Mouse (Mus musculus) limb, embryonic 14.5 days (tissue): ENCODE data around the gene Evx1. TPM values are rescaled to one million over a fixed set of nuclear protein-coding genes. Genes with fewer than 3 reads are reported as not detected.
A peak's percentile ranks its signal among the peaks of the same experiment; 100 is the strongest.

ENCODE experiments used
- ATAC-seq: fragments of 200-750 bp; cut with Nextera tagmentation; 2 replicates; pipeline ENCODE4 v1.8.0; 2017; ENCODE audit warnings: low read depth, moderate number of reproducible peaks, moderate TSS enrichment; ENCODE audit not compliant: low FRiP score
- DNase-seq: peaks from one replicate; pipeline ENCODE4 v3.0.0-alpha.2; 2015; ENCODE audit warnings: low spot score
- H3K27ac ChIP-seq: fragments of 300-500 bp; sonication (generic); replicated peaks from 2 replicates; pipeline ENCODE4 v1.5.1; 2014; ENCODE audit warnings: low read depth, mild to moderate bottlenecking, low read length, moderate library complexity, mixed read lengths
- H3K27me3 ChIP-seq: fragments of 300-500 bp; sonication (generic); 2 replicates; pipeline ENCODE4 v1.6.1; 2014; ENCODE audit warnings: low read length, mixed read lengths; ENCODE audit not compliant: control insufficient read depth, insufficient read depth
- H3K36me3 ChIP-seq: fragments of 300-500 bp; sonication (generic); 2 replicates; pipeline ENCODE4 v1.6.1; 2014; ENCODE audit warnings: mild to moderate bottlenecking, low read length, moderate library complexity, mixed read lengths; ENCODE audit not compliant: control insufficient read depth, insufficient read depth
- H3K4me1 ChIP-seq: fragments of 300-500 bp; sonication (generic); 2 replicates; pipeline ENCODE4 v1.6.1; 2014; ENCODE audit warnings: antibody characterized with exemption, low read length, mixed read lengths; ENCODE audit not compliant: control insufficient read depth, insufficient read depth
- H3K4me2 ChIP-seq: fragments of 300-500 bp; sonication (generic); replicated peaks from 2 replicates; pipeline ENCODE4 v1.6.1; 2014; ENCODE audit warnings: low read depth, mild to moderate bottlenecking, low read length, moderate library complexity; ENCODE audit not compliant: severe bottlenecking
- H3K4me3 ChIP-seq: fragments of 300-500 bp; sonication (generic); replicated peaks from 2 replicates; pipeline ENCODE4 v1.5.1; 2014; ENCODE audit warnings: low read length
- H3K9ac ChIP-seq: fragments of 300-500 bp; sonication (generic); 2 replicates; pipeline ENCODE4 v1.6.1; 2014; ENCODE audit warnings: mild to moderate bottlenecking, low read depth, low read length, moderate library complexity; ENCODE audit not compliant: severe bottlenecking
- H3K9me3 ChIP-seq: fragments of 300-500 bp; sonication (generic); 2 replicates; pipeline ENCODE4 v1.6.1; 2016; ENCODE audit warnings: low read length; ENCODE audit not compliant: control insufficient read depth
- POLR2A ChIP-seq: fragments of 200-500 bp; IDR thresholded peaks from 2 replicates; pipeline ENCODE4 v1.8.0; 2012; ENCODE audit warnings: inconsistent platforms, mild to moderate bottlenecking, moderate library complexity, borderline replicate concordance; ENCODE audit not compliant: insufficient read depth, insufficient read length; ENCODE audit errors: extremely low read depth
- WGBS: fragments of 180-500 bp; shearing (Covaris S2); extraction: QIAGEN DNeasy Blood & Tissue Kit; methylation state at CpG from one replicate; pipeline ENCODE4 v1.1.7; 2014; 5-methylcytosine and 5-hydroxymethylcytosine counted together
- polyA plus RNA-seq, 2 experiments: library from polyadenylated mRNA; depleted of rRNA in 1 of 2; stranded (reverse) in 1 of 2; unstranded in 1 of 2; fragments of >200 nt; fragmentation: Nextera tagmentation in 1 of 2; extraction: Ambion mirVana in 1 of 2; gene quantifications; 2 replicates each; pipeline versions ENCODE4 v1.2.1 to v1.2.3; 2012 to 2014

Gene Evx1
- polyA plus RNA-seq, 2 experiments: 0.18 to 0.64 TPM

- 69% methylated on average over 4 of the region's 4 CpGs for WGBS
These were observed 12.5 kb upstream of the Evx1 start for GRCm38 (mm10) chr6:52300806-52301205.

GRCm38 (mm10) chr6:52303426-52303825 lies 9.9 kb upstream of the Evx1 start:
- 50% methylated on average over 3 of the region's 3 CpGs for WGBS
- Histone ChIP-seq H3K27me3 (peaks cover 17% of the 10 kb centered on the region), H3K36me3 (no peaks in the 10 kb centered on the region), H3K27ac (no peak overlapping the region), H3K9ac (no peak overlapping the region), H3K9me3 (no peaks in the 10 kb centered on the region), H3K4me1 (peaks cover 8% of the 10 kb centered on the region; the same call in 1 of the 2 replicates), H3K4me2 (no peak overlapping the region), H3K4me3 (no peak overlapping the region)
- DNase-seq (no peak), ATAC-seq (no peak)
- TF ChIP-seq POLR2A: no peak

More at GRCm38 (mm10) chr6:52300806-52301205, 12.5 kb upstream of the Evx1 start:
- H3K36me3 ChIP-seq: no peaks in the 10 kb centered on the region
- peaks cover 3% of the 10 kb centered on the region; the same call in 1 of the 2 replicates for H3K4me1 ChIP-seq
- DNase-seq: no peak
- H3K4me3 ChIP-seq: no peak overlapping the region
- no peak overlapping the region for H3K9ac ChIP-seq
- no peak overlapping the region for H3K4me2 ChIP-seq
- H3K9me3 ChIP-seq: no peaks in the 10 kb centered on the region
- H3K27me3 ChIP-seq: peaks cover 4% of the 10 kb centered on the region
- TF ChIP-seq POLR2A: no peak
- H3K27ac ChIP-seq: no peak overlapping the region
- ATAC-seq: no peak

- H3K9ac ChIP-seq: peak overlapping the region; percentile 54
- peaks cover 11% of the 10 kb centered on the region; the same call in 1 of the 2 replicates for H3K4me1 ChIP-seq
- no peaks in the 10 kb centered on the region for H3K36me3 ChIP-seq
- TF ChIP-seq POLR2A: no peak
- WGBS: under 1% methylated on average over 29 of the region's 30 CpGs
- H3K27me3 ChIP-seq: peaks cover 40% of the 10 kb centered on the region
- DNase-seq (peak; percentile 58), ATAC-seq (peak; percentile 80)
- peak overlapping the region; percentile 48 for H3K4me3 ChIP-seq
- H3K4me2 ChIP-seq: peak overlapping the region; percentile 85
- no peaks in the 10 kb centered on the region for H3K9me3 ChIP-seq
- H3K27ac ChIP-seq: no peak overlapping the region
These were observed 7.4 kb upstream of the Evx1 start for GRCm38 (mm10) chr6:52305877-52306389.

DNA sequence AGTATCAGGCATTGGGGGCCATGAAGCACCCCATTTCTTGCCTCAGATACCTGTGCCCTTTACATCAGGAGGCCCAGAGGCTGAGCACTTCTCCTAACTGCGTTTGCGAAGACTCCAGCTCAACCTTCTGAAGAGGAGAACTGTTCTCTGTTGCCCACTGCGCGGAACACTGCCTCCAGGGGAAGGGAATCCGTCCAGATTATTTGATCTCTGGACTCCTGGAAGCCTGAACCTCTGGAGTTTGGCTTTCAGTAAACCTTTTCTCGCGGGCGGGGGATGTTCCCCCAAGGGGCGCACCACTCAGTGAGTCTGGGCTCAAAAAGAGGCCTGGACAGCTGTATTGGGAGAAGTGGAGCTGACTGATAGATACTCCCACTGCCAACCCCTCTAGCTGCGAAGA lies 3.5 kb upstream of the Evx1 start:
- ATAC-seq: no peak
- TF ChIP-seq POLR2A: no peak
- Histone ChIP-seq H3K27me3 (peaks cover 77% of the 10 kb centered on the region), H3K9me3 (no peaks in the 10 kb centered on the region), H3K4me2 (no peak overlapping the region; the same call in 1 of the 2 replicates), H3K9ac (no peak overlapping the region), H3K36me3 (no peaks in the 10 kb centered on the region), H3K27ac (no peak overlapping the region), H3K4me3 (peak overlapping the region; percentile 26; the same call in 1 of the 2 replicates), H3K4me1 (peaks cover 22% of the 10 kb centered on the region)
- no peak for DNase-seq
- 38% methylated on average over 10 of the region's 10 CpGs for WGBS

DNA sequence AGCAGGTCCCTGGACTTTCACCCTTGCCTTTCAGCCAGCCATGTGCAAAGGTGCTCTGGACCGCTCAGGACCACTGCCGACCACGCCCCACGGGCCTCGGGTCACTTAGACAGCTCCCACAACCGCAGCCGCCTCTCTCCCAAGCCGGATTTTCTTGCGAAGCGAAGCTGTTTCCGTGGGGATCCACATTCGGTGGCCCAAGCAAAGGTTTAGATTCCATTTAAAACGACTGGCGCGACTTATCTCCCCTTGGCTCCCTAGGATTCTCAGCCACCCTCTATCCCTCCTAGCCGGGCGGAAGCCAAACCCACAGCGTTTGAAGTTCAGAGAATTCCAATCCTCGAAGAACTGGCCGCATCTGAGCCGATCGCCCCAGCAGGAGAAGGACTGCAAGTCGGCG lies 2.9 kb upstream of the Evx1 start:
- peaks cover 22% of the 10 kb centered on the region for H3K4me1 ChIP-seq

More for the DNA sequence above, 2.9 kb upstream of the Evx1 start:
- no peaks in the 10 kb centered on the region for H3K36me3 ChIP-seq
- peaks cover 83% of the 10 kb centered on the region for H3K27me3 ChIP-seq
- peak overlapping the region; percentile 26 for H3K4me3 ChIP-seq
- peak overlapping the region; percentile 48 for H3K4me2 ChIP-seq
- H3K9ac ChIP-seq: peak overlapping the region; percentile 40
- ATAC-seq (no peak), DNase-seq (no peak)
- H3K27ac ChIP-seq: no peak overlapping the region
- no peaks in the 10 kb centered on the region for H3K9me3 ChIP-seq
- WGBS: 1% methylated on average over 24 of the region's 24 CpGs
- no peak for TF ChIP-seq POLR2A
